Mouse (Mus musculus) lung, postnatal 0 days (tissue): Measurements from ENCODE around the gene Sh3bp1. TPM values are rescaled to one million over a fixed set of nuclear protein-coding genes. Genes with fewer than 3 reads are reported as not detected.

Experiments used
- ATAC-seq: fragments of 200-750 bp; cut with Nextera tagmentation; 2 replicates; pipeline ENCODE4 v1.8.0; 2017; ENCODE audit warnings: moderate library complexity
- DNase-seq: peaks from one replicate; pipeline ENCODE4 v3.0.0-alpha.2; 2016; ENCODE audit warnings: low spot score
- H3K27ac ChIP-seq: fragments of 300-500 bp; sonication (generic); 2 replicates; pipeline ENCODE4 v1.5.1; 2014; ENCODE audit warnings: antibody characterized with exemption, mild to moderate bottlenecking, low read length, mixed read lengths
- H3K27me3 ChIP-seq: fragments of 300-500 bp; sonication (generic); replicated peaks from 2 replicates; pipeline ENCODE4 v1.6.1; 2014; ENCODE audit warnings: low read length, mixed read lengths; ENCODE audit not compliant: insufficient read depth
- H3K36me3 ChIP-seq: fragments of 300-500 bp; sonication (generic); 2 replicates; pipeline ENCODE4 v1.6.1; 2014; ENCODE audit warnings: low read length, mixed read lengths; ENCODE audit not compliant: insufficient read depth
- H3K4me1 ChIP-seq: fragments of 300-500 bp; sonication (generic); 2 replicates; pipeline ENCODE4 v1.6.1; 2014; ENCODE audit warnings: antibody characterized with exemption, low read depth, low read length, mixed read lengths; ENCODE audit not compliant: insufficient read depth
- H3K4me2 ChIP-seq: fragments of 300-500 bp; sonication (generic); replicated peaks from 2 replicates; pipeline ENCODE4 v1.6.1; 2014; ENCODE audit warnings: low read depth, mild to moderate bottlenecking, low read length, moderate library complexity, mixed read lengths
- H3K4me3 ChIP-seq: fragments of 300-500 bp; sonication (generic); 2 replicates; pipeline ENCODE4 v1.5.1; 2014; ENCODE audit warnings: low read depth, low read length
- H3K9ac ChIP-seq: fragments of 300-500 bp; sonication (generic); replicated peaks from 2 replicates; pipeline ENCODE4 v1.6.1; 2014; ENCODE audit warnings: low read depth, mild to moderate bottlenecking
- H3K9me3 ChIP-seq: fragments of 300-500 bp; sonication (generic); 2 replicates; pipeline ENCODE4 v1.6.1; 2016; ENCODE audit warnings: low read length, mixed read lengths
- CTCF ChIP-seq: IDR thresholded peaks from 2 replicates; pipeline ENCODE4 v1.5.1; 2016; ENCODE audit warnings: antibody characterized with exemption, mild to moderate bottlenecking
- EP300 ChIP-seq: IDR thresholded peaks from 2 replicates; pipeline ENCODE4 v1.6.1; 2016; ENCODE audit warnings: antibody characterized with exemption, mild to moderate bottlenecking, control low read depth
- WGBS: fragments of 180-500 bp; shearing (Covaris S2); extraction: QIAGEN DNeasy Blood & Tissue Kit; methylation state at CpG from one replicate; pipeline ENCODE4 v1.1.7; 2014; 5-methylcytosine and 5-hydroxymethylcytosine counted together
- polyA plus RNA-seq: library from polyadenylated mRNA; unstranded; fragments of >200 nt; fragmentation: Nextera tagmentation; extraction: Ambion mirVana; gene quantifications from 2 replicates; pipeline ENCODE4 v1.2.1, GENCODE M21; 2015

The Sh3bp1 gene
- polyA plus RNA-seq, 1 experiment from 2014 or later, result 12.7 TPM

DNA sequence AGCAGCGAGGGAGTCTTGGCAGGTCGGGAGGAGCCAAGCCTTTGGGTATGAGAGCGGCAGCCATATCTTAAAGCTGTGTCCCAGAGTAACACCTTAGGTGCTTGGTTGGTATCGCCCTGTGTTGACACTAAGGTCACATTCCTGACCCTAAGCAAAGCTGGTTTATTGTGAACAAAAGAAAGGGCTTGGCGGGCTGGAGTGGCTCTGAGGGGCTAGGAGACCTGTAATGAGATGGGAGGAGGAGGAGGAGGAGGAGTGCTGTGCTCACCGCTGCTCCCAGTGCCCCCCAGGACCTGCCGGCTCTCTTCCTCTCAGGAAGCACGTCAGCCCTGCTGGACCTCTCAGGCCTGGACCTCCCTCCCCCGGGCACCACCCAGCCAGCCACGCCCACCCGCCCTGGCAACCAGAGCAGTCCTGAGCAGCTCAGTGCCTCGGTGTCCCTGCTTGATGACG lies 10.1 kb upstream of the Sh3bp1 start:
- no peaks in the 10 kb centered on the region for H3K27me3 ChIP-seq
- peak overlapping the region; percentile 76 for H3K27ac ChIP-seq
- DNase-seq (peak; percentile 76), ATAC-seq (peak; percentile 87)
- no peak overlapping the region for H3K9ac ChIP-seq
- peaks cover 12% of the 10 kb centered on the region; the same call in 1 of the 2 replicates for H3K4me1 ChIP-seq
- 0 out of 2 replicates have a peak overlapping the region, but pooled peaks have one; percentile 3 for H3K4me2 ChIP-seq
- no peak overlapping the region for H3K4me3 ChIP-seq
- WGBS, result 19% methylated on average over 11 of the region's 13 CpGs
- H3K36me3 ChIP-seq, result peaks cover 52% of the 10 kb centered on the region
- H3K9me3 ChIP-seq, result no peaks in the 10 kb centered on the region
- TF ChIP-seq CTCF (no peak), EP300 (no peak)

DNA sequence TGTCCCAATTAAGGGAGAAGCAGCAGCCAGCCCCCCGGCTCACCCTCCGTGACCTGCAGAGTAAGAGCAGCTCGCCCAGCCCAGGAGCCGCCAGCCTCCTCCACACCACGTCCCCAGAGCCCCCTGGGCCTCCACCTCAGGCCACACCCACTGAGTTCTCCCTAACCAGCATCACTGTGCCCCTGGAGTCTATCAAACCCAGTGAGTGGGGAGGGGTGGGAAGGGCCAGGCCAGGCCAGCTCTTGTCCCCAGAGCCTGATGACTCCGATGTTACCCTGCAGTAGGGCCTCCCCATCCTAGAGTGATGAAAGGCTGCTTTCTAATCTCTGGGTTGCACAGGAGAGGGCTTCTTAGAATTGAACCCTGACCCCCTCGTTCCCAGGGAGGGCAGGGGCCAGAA lies 7.1 kb upstream of the Sh3bp1 start:
- H3K27ac ChIP-seq, result no peak overlapping the region
- no peak overlapping the region for H3K4me3 ChIP-seq
- H3K9me3 ChIP-seq, result no peaks in the 10 kb centered on the region
- peaks cover 34% of the 10 kb centered on the region for H3K36me3 ChIP-seq
- no peak for TF ChIP-seq EP300
- no peak for TF ChIP-seq CTCF
- ATAC-seq, result no peak
- H3K4me2 ChIP-seq, result no peak overlapping the region
- DNase-seq, result no peak
- H3K27me3 ChIP-seq, result no peaks in the 10 kb centered on the region
- 54% methylated on average over 7 of the region's 7 CpGs for WGBS
- no peak overlapping the region for H3K9ac ChIP-seq
- peaks cover 12% of the 10 kb centered on the region; the same call in 1 of the 2 replicates for H3K4me1 ChIP-seq

GRCm38 (mm10) chr15:78894726-78895125 lies 4.8 kb upstream of the Sh3bp1 start:
- ATAC-seq, result no peak
- Histone ChIP-seq H3K4me2 (no peak overlapping the region), H3K9ac (no peak overlapping the region), H3K27ac (no peak overlapping the region), H3K4me3 (no peak overlapping the region), H3K4me1 (peaks cover 14% of the 10 kb centered on the region; the same call in 1 of the 2 replicates), H3K36me3 (peaks cover 24% of the 10 kb centered on the region), H3K27me3 (no peaks in the 10 kb centered on the region), H3K9me3 (no peaks in the 10 kb centered on the region)
- WGBS, result 69% methylated on average over 13 of the region's 13 CpGs
- DNase-seq, result no peak
- TF ChIP-seq CTCF, result no peak
- no peak for TF ChIP-seq EP300

DNA sequence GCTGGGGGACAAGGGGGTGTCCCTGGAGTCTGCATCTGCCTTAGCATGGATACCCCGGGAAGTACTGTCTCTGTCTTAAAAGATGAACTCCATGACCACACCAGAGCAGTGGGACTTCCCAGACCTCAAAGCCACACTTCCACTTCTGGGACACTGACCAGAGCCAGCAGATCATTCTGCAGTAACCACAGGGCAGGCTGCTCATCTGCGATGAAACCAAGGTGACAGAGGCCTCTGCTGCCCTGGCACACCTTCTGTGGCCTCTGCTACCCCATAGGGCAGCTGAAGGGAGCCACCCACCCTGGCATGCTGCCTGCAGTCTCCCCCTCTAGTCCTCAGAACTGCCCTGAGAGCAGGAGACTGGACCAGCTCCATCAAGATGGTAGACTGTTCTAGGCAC lies 3.8 kb upstream of the Sh3bp1 start:
- no peak for DNase-seq
- WGBS, result 76% methylated on average over 2 of the region's 2 CpGs
- Histone ChIP-seq H3K27me3 (no peaks in the 10 kb centered on the region), H3K4me1 (peaks cover 17% of the 10 kb centered on the region), H3K9ac (no peak overlapping the region), H3K4me2 (no peak overlapping the region), H3K4me3 (no peak overlapping the region), H3K27ac (peak overlapping the region; percentile 20; the same call in 1 of the 2 replicates), H3K36me3 (peaks cover 24% of the 10 kb centered on the region), H3K9me3 (no peaks in the 10 kb centered on the region)
- TF ChIP-seq CTCF (no peak), EP300 (no peak)
- no peak for ATAC-seq

GRCm38 (mm10) chr15:78896149-78896548 lies 3.4 kb upstream of the Sh3bp1 start:
- H3K4me3 ChIP-seq, result no peak overlapping the region
- TF ChIP-seq EP300, result no peak
- TF ChIP-seq CTCF, result no peak
- H3K4me2 ChIP-seq, result no peak overlapping the region
- peak; percentile 74 for DNase-seq
- no peak overlapping the region for H3K9ac ChIP-seq
- H3K36me3 ChIP-seq, result peaks cover 21% of the 10 kb centered on the region
- ATAC-seq, result peak; percentile 37
- peaks cover 21% of the 10 kb centered on the region for H3K4me1 ChIP-seq
- H3K27me3 ChIP-seq, result no peaks in the 10 kb centered on the region
- no peaks in the 10 kb centered on the region for H3K9me3 ChIP-seq
- peak overlapping the region; percentile 62 for H3K27ac ChIP-seq
- 72% methylated on average over 3 of the region's 3 CpGs for WGBS

DNA sequence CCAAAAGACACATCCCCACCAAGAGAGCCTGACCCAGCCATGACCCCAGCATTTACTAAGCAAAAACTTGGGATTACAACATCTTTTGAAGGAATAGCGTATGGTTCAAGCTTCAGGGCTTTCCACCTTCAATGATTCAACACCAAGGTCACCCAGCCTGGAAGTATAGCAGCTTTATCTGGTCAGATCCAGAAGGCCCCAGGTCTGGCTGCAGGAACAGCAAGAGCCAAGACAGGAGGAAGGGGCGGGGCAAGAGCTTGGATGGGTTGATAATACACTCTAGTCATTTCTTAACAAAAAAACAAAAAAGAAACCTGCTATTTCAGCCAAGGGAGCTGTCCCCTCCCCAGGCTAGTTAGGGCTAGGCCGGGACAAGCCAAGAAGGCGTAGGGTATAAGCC lies 2.1 kb upstream of the Sh3bp1 start:
- Histone ChIP-seq H3K9ac (no peak overlapping the region), H3K36me3 (peaks cover 8% of the 10 kb centered on the region), H3K27ac (no peak overlapping the region), H3K27me3 (no peaks in the 10 kb centered on the region), H3K9me3 (no peaks in the 10 kb centered on the region), H3K4me2 (no peak overlapping the region), H3K4me3 (no peak overlapping the region), H3K4me1 (peaks cover 26% of the 10 kb centered on the region)
- DNase-seq, result no peak
- TF ChIP-seq CTCF (no peak), EP300 (no peak)
- ATAC-seq, result no peak
- WGBS, result 82% methylated on average over 4 of the region's 4 CpGs
